Comparison of ENCODE assay signal across 20 mouse cellular contexts in genomic region chr17:73518359-73518758, GRCm38 (mm10).
A peak's percentile ranks its signal among the peaks of the same experiment; 100 is the strongest.
DNase-seq lines count a peak whose midpoint lies in the region; ATAC-seq lines count a peak whose summit lies in the region.
"Had no signal": no experiment of that assay in that cellular context is flagged by ENCODE, and none has a peak within 500 bp of the region (broad histone marks: within the 10 kb centered on the region; RNA-seq: fewer than 3 reads in every experiment).

No protein-coding gene starts in this region.

- ATAC-seq in erythroid progenitor cell, adult 5-6 weeks (replicated peaks; ENCODE audit: low FRiP score, poor library complexity, severe bottlenecking) = no peak
- ATAC-seq: forebrain, embryonic 15.5 days; liver, postnatal 0 days had no signal

- peak; percentile 30 for DNase-seq in layer of hippocampus, adult 9-11 months
- no peak for DNase-seq in layer of hippocampus, postnatal 10 days (ENCODE audit: low spot score in 2 of 2)
- DNase-seq in frontal cortex, postnatal 10 days (ENCODE audit: low spot score in 2 of 2) = peak; percentile 17 to 22
- DNase-seq in left cerebral cortex, postnatal 14 days (ENCODE audit: low spot score in 2 of 2) = peak; percentile 44 to 50
- peak; percentile 36 to 58 for DNase-seq in right cerebral cortex, postnatal 36 days (ENCODE audit: low spot score in 2 of 2)
- no peak for DNase-seq in ovary, postnatal 14 days (ENCODE audit: low spot score)
- DNase-seq: adrenal gland, postnatal 25 days; B cell, adult 2 months; cerebellum, adult 18-20 months; cerebellum, postnatal 25 days; gastrocnemius, postnatal 36 days; heart, postnatal 10 days; kidney, adult 18-20 months; liver, postnatal 0 days; lung, postnatal 14 days; midbrain, embryonic 14.5 days; spleen, adult 18-20 months; thymus, adult 2 months had no signal

- intact Hi-C loops in left cerebral cortex, postnatal 14 days (cut with DNase I) = loop anchor here (5.0 kb wide), 2 partner anchors 39 to 131 kb away; no protein-coding TSS in a partner anchor

Comparison
In these comparisons a context has a peak if more than half of its experiments do, and no peak if none do; other contexts are left out.
1. DNase-seq: peak in layer of hippocampus, adult 9-11 months (single experiment), frontal cortex, postnatal 10 days (2 of 2), left cerebral cortex, postnatal 14 days (2 of 2) and right cerebral cortex, postnatal 36 days (2 of 2); none in layer of hippocampus, postnatal 10 days (0 of 2) and ovary, postnatal 14 days (single experiment).